Mouse (Mus musculus) right cerebral cortex, postnatal 14 days (tissue): ENCODE measurements at regions not wholly inside any gene's neighbourhood (a gene's known extent, or its start where the extent isn't known, plus 50 kb on each side); places are given as distances from the start of the nearest gene placed in this dataset.
"Not testable (repeated sequence)": the region's sequence is repeated elsewhere in the genome, so short reads cannot be mapped to it uniquely, and the experiment has no call there.

Experiments used
- DNase-seq: peaks from one replicate; pipeline ENCODE4 v3.0.0; 2022

DNA sequence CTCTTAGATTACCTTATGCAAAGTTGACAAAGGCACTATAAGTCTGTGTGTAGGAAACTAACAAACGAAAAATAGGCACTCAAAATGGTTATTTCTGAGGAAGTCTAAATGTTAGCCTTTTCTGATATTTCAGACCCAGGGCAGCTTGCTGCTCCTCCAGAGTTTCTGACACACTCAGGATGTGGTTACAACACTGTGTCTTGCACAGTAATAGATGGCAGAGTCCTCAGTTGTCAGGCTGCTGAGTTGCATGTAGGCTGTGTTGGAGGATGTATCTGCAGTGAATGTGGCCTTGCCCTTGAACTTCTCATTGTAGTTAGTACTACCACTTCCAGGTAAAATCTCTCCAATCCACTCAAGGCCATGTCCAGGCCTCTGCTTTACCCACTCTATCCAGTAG lies 1039.7 kb downstream of the Adam6a start:
- no peak for DNase-seq

GRCm38 (mm10) chr12:114587227-114587626 lies 1043.5 kb downstream of the Adam6a start:
- no peak for DNase-seq

- DNase-seq = no peak
Measured at GRCm38 (mm10) chr12:114597672-114598071, 1054.0 kb downstream of the Adam6a start.

DNA sequence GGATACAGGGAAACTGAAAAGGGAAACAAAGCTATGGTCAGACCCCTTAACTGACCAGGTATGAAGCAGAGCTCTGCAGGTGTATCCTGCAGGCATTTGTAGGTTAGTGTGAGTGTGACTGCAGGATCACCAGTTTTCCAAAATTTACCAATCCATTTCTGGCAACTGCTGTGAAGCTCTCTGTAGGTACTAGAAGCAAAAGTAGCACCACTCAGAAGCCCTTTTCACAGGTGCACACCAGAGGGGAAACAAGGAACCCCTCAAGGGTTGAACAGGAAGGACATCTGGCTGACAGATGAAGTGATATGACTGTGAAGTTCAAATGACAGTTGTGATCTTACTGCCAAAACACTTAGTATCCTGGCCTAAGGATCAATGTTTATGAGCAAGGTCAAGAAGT lies 1065.5 kb downstream of the Adam6a start:
- DNase-seq = no peak

- DNase-seq = no peak
Measured at GRCm38 (mm10) chr12:114612108-114612507, 1068.4 kb downstream of the Adam6a start.

GRCm38 (mm10) chr12:114615179-114615578 lies 1071.5 kb downstream of the Adam6a start:
- DNase-seq = no peak

- no peak for DNase-seq
Measured at GRCm38 (mm10) chr12:114615712-114616111, 1072.0 kb downstream of the Adam6a start.

GRCm38 (mm10) chr12:114641089-114641488 lies 1097.4 kb downstream of the Adam6a start:
- no peak for DNase-seq

DNA sequence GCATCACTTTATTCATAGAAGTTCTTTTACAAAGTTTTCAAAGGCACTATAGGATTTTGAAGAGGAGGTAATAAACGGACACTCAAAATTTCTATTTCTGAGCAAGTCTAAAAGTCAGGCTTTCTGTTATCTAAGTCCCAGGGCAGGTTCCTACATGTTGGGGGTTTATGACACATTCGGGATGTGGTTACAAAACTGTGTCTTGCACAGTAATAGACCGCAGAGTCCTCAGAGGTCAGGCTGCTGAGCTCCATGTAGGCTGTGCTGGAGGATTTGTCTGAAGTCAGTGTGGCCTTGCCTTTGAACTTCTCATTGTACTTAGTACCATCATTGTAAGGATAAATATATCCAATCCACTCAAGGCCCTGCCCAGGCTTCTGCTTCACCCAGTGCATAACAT lies 1102.7 kb downstream of the Adam6a start:
- DNase-seq = no peak

DNA sequence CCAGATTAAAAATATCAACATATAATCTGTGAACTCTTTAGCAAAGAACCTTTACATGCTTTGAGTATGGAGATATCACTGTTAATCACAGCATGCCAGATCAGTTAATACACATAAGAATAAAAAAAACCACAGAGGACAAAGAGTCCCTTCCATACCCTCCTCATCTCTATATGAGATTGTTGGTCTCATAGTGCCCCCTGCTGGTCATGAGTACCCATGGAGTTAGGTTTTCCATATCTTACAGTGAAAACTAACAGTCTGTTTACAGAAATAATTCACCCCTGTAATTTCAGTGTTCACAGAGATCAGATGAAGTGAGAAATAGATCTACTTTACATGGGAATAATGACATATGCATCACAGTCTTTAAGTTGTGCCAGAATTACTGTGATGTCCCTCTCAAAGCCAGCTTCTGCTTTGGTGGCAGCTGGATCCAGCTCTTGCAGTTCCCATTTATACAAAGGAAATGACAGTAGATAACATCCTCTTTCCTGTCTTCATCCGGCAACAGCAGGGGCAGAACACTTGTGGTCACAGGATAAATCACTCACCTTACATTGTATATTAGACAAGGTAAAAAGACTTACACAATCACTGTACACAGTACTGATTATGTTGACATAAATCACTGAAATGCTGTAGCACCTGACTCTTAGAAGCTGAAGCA lies 1106.9 kb downstream of the Adam6a start:
- DNase-seq = not testable (repeated sequence)

- not testable (repeated sequence) for DNase-seq
Measured at GRCm38 (mm10) chr12:114657134-114657533, 1113.4 kb downstream of the Adam6a start.
